Mouse (Mus musculus) liver, embryonic 18 days (tissue): ENCODE results near the gene Olfr855. TPM values are rescaled to one million over a fixed set of nuclear protein-coding genes. Genes with fewer than 3 reads are reported as not detected.

Experiments
- polyA plus RNA-seq: library from polyadenylated mRNA; depleted of rRNA; stranded (reverse); fragments of >200 nt; gene quantifications from 2 replicates; pipeline ENCODE4 v1.2.3, GENCODE M21; 2012; rRNA removed

The Olfr855 gene
- not detected in 2 replicates for polyA plus RNA-seq

DNA sequence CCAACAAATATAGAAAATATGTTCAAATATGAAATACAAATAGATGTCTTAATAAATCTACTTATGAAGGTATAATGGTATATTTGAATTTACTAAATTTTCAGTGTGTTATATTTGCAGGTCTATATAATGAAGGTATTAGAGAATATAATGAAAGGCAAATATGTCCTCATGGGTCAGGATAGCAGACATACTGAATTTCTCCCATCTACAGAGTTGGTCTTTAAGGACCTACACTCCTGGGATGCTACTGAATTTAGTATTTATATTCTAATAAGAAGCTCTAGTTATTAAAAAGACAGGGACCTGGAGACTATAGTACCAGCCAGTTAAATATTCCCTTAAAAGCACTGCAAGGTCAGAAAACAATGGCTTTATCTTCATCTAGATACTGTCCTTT is at the start of gene Olfr855:
Olfr855 (plus strand) TSS at position 301 of the 400 bp plus-strand sequence.

DNA sequence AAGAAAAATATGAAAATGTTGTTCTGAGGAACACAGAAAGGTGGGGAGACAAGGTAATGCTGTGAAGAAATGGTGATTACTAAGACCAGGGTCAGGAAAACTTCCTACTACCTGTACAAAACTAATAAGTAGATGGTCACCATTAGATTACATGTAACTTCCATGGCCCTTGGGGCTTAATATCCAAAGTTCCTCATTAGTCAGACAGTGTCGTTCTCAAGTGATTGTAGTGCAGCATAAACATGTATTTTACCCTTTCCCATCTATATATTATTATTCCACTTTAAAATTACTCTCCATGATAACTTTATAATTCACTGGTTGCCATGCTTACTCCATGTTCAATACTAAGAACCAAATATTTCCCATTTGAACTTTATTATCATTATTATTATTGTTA is 41.4 kb upstream of the Olfr855 start, which contains the start of gene Olfr853:
Olfr853 (minus strand) TSS at position 101 of the 400 bp plus-strand sequence.

DNA sequence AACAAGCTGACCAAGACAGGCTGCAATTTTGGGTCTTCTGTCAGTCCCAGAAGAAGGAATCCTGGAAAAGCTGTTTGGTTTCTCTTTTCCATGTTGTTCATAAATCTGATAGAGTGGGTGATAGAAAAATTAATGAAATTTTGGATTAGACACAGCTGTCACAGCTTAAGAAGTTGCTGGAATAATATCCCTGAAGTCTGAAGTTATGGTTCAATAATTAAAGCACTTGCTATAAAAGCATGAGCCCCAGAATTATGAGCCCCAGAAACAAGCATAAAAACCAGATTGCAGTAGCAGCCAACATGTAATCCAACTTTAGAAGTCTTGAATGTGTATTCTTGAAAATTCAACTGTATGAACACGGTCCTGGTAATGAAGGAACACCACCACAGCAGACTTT is 15.1 kb upstream of the Olfr855 start, which contains the start of gene Olfr854:
Olfr854 (minus strand) TSS at position 101 of the 400 bp plus-strand sequence.

DNA sequence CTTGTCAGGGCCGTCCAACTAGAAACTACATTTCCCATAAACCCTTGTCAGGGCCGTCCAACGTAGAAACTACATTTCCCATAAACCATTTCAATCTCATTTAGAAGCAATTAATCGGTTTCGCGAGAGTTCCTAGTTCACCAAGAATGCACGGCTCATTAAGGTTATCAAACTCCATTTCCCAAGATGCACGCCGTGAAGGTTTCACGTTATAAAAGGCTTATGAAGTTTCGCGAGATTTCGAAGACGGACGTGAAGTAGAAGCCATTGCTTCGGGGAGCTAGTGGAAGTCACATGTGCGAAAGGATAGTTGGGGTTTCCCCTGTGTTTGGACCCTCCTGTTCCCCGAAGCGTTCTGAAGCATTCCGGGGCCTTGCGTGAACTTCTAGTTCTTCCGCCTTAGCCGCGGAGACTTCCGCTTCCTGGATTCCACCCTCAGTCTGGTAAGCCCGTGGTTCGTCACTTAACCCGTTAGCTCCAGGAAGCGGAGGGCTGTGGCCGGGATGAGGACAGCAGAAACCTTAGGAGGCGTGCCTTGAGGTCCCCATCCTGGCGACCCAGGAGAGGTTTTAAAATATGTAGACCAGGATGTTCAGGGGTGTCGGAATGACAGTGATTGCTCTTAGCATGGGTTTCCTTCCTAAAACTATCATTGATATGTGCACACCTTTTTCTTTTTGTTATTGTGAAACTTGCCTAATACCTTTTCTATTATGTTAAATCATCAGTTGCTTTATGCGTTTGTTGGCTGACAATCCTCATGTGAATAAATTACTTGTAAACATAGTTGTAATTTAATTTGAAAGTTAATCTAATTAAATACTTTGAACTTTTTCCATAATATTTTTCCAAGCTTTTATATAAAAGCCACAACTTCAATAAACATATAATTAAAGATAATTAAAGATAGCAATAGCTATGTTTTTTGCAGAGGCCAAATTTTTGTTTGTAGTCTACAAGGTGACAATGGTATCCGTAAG is 39.7 kb downstream of the Olfr855 start, which contains the start of gene Zfp317:
Zfp317 (plus strand) TSS at position 260 of the 980 bp plus-strand sequence.

Other genes with a start within 250 kb of the Olfr855 start
- gene Olfr845, start 246.2 kb upstream of the Olfr855 start, polyA plus RNA-seq = not detected in 2 replicates
- gene Olfr846, start 218.6 kb upstream of the Olfr855 start, polyA plus RNA-seq = not detected in 2 replicates
- gene Olfr847, start 203.9 kb upstream of the Olfr855 start, polyA plus RNA-seq = not detected in 2 replicates
- not detected in 2 replicates for gene Olfr849, start 142.4 kb upstream of the Olfr855 start, polyA plus RNA-seq
- gene Olfr850, start 104.4 kb upstream of the Olfr855 start, polyA plus RNA-seq = not detected in 2 replicates
- not detected in 2 replicates for gene Olfr851, start 89.3 kb upstream of the Olfr855 start, polyA plus RNA-seq
- not detected in 2 replicates for gene Olfr853, start 41.5 kb upstream of the Olfr855 start, polyA plus RNA-seq
- gene Olfr854, start 15.2 kb upstream of the Olfr855 start, polyA plus RNA-seq = not detected in 2 replicates
- 4.2 and 4.3 TPM in 2 replicates for gene Zfp317, start 39.5 kb downstream of the Olfr855 start, polyA plus RNA-seq
- not detected in 2 replicates for gene Olfr857, start 126.8 kb downstream of the Olfr855 start, polyA plus RNA-seq
- not detected in 2 replicates for gene Olfr58, start 197.7 kb downstream of the Olfr855 start, polyA plus RNA-seq
- not detected in 2 replicates for gene Olfr859, start 222.3 kb downstream of the Olfr855 start, polyA plus RNA-seq